Mouse (Mus musculus) kidney, embryonic 15.5 days (tissue): Measurements from ENCODE around the gene Galnt10. TPM values are rescaled to one million over a fixed set of nuclear protein-coding genes. Genes with fewer than 3 reads are reported as not detected.

Experiments used
- ATAC-seq: fragments of 200-750 bp; cut with Nextera tagmentation; replicated peaks from 2 replicates; pipeline ENCODE4 v1.8.0; 2017; ENCODE audit warnings: moderate TSS enrichment; ENCODE audit not compliant: low FRiP score
- H3K27ac ChIP-seq: fragments of 300-500 bp; sonication (generic); 2 replicates; pipeline ENCODE4 v1.5.1; 2015; ENCODE audit warnings: mild to moderate bottlenecking, inconsistent platforms
- H3K27me3 ChIP-seq: fragments of 300-500 bp; sonication (generic); 2 replicates; pipeline ENCODE4 v1.6.1; 2015; ENCODE audit warnings: inconsistent platforms
- H3K36me3 ChIP-seq: fragments of 300-500 bp; sonication (generic); 2 replicates; pipeline ENCODE4 v1.6.1; 2015; ENCODE audit warnings: inconsistent platforms
- H3K4me1 ChIP-seq: fragments of 300-500 bp; sonication (generic); 2 replicates; pipeline ENCODE4 v1.6.1; 2015; ENCODE audit warnings: inconsistent platforms
- H3K4me2 ChIP-seq: fragments of 300-500 bp; sonication (generic); 2 replicates; pipeline ENCODE4 v1.6.1; 2015; ENCODE audit warnings: moderate library complexity, mild to moderate bottlenecking, inconsistent platforms
- H3K4me3 ChIP-seq: fragments of 300-500 bp; sonication (generic); replicated peaks from 2 replicates; pipeline ENCODE4 v1.5.1; 2015; ENCODE audit warnings: mild to moderate bottlenecking, inconsistent platforms
- H3K9ac ChIP-seq: fragments of 300-500 bp; sonication (generic); 2 replicates; pipeline ENCODE4 v1.6.1; 2015; ENCODE audit warnings: mild to moderate bottlenecking, inconsistent platforms
- H3K9me3 ChIP-seq: fragments of 300-500 bp; sonication (generic); replicated peaks from 2 replicates; pipeline ENCODE4 v1.6.1; 2016; ENCODE audit warnings: inconsistent platforms
- WGBS: fragments of 180-500 bp; shearing (Covaris S2); methylation state at CpG from one replicate; pipeline ENCODE4 v1.1.7; 2015; ENCODE audit warnings: mixed read lengths; 5-methylcytosine and 5-hydroxymethylcytosine counted together
- polyA plus RNA-seq: library from polyadenylated mRNA; unstranded; fragments of >200 nt; fragmentation: Nextera tagmentation; extraction: Ambion mirVana; gene quantifications from 2 replicates; pipeline ENCODE4 v1.2.1, GENCODE M21; 2015

Galnt10 gene
- polyA plus RNA-seq, 1 experiment from 2014 or later = 23.6 TPM

DNA sequence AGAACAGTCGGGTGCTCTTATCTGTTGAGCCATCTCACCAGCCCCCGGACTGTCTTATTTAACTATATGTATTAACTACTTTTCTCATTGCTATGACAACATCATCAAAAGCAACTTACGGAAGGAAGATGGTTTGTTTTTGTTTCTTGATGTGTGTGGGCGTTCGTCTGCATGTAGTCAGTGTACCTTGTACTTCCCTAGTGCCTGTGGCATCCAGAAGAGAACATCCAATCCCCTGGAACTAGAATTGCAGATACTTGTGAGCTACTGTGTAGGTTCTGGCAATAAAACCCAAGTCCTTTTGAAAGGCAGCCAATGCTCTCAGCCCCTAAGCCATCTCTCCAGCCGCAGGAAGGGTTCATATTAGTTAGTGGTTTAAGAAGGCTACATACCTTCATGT is 72.8 kb downstream of the Galnt10 start:
- Histone ChIP-seq H3K27me3 (no peaks in the 10 kb centered on the region), H3K4me1 (0 out of 2 replicates have a peak, but pooled peaks cover 8% of the 10 kb centered on the region), H3K9me3 (no peaks in the 10 kb centered on the region), H3K4me3 (no peak overlapping the region), H3K27ac (no peak overlapping the region), H3K4me2 (no peak overlapping the region), H3K9ac (no peak overlapping the region), H3K36me3 (no peaks in the 10 kb centered on the region)
- no peak for ATAC-seq
- WGBS = 87% methylated on average over 6 of the region's 6 CpGs

DNA sequence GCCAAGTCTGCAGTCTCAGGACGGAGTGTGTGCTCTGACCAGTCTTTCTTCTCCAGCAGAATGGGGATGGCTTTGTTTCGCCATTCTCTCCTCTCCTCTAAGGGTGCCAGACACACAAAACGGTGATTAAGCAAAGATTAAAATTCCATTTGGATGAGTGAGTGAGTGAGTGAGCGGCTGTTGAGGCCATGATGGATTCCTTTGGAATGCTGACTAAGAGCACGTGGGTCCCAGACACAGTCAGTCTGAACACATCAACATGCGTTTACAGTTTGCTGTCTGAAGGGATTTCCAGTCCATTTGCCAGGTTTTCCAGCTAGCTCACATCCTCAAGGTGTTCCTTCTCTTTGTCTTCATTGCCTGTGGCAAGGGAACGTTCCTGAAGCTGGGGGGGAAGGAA is 74.4 kb downstream of the Galnt10 start:
- Histone ChIP-seq H3K27ac (no peak overlapping the region), H3K27me3 (no peaks in the 10 kb centered on the region)

DNA sequence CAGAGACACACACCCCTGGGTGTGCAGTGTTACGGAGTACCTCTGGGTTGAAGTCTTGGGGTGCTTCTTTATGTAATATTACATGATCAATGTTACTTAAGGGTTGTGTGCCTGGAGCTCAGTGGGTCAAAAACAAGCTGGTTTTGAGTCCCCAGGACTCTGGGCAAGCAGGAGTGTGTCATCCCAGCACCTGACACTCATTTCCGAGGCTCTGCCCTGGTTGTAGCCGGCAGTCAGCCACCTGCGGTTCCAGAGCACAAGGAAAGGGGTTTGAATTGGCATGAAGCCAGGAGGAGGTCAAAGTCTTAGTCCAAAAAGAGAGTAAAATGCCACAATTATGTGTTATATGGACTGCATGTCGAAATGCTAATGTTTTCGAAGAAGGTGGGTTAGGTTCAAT is 74.8 kb downstream of the Galnt10 start:
- ATAC-seq = no peak
- H3K4me1 ChIP-seq = 0 out of 2 replicates have a peak, but pooled peaks cover 8% of the 10 kb centered on the region
- H3K27me3 ChIP-seq = no peaks in the 10 kb centered on the region
- 0 out of 2 replicates have a peak, but pooled peaks cover 3% of the 10 kb centered on the region for H3K36me3 ChIP-seq
- WGBS = 56% methylated on average over 6 of the region's 6 CpGs
- H3K9me3 ChIP-seq = no peaks in the 10 kb centered on the region
- no peak overlapping the region for H3K9ac ChIP-seq
- H3K27ac ChIP-seq = no peak overlapping the region
- H3K4me3 ChIP-seq = no peak overlapping the region
- no peak overlapping the region for H3K4me2 ChIP-seq

More for the DNA sequence above, 74.4 kb downstream of the Galnt10 start:
- ATAC-seq = no peak
- 46% methylated on average over 7 of the region's 7 CpGs for WGBS
- 0 out of 2 replicates have a peak, but pooled peaks cover 8% of the 10 kb centered on the region for H3K4me1 ChIP-seq
- no peak overlapping the region for H3K4me2 ChIP-seq
- H3K36me3 ChIP-seq = 0 out of 2 replicates have a peak, but pooled peaks cover 3% of the 10 kb centered on the region
- H3K4me3 ChIP-seq = no peak overlapping the region
- H3K9ac ChIP-seq = no peak overlapping the region
- H3K9me3 ChIP-seq = no peaks in the 10 kb centered on the region

DNA sequence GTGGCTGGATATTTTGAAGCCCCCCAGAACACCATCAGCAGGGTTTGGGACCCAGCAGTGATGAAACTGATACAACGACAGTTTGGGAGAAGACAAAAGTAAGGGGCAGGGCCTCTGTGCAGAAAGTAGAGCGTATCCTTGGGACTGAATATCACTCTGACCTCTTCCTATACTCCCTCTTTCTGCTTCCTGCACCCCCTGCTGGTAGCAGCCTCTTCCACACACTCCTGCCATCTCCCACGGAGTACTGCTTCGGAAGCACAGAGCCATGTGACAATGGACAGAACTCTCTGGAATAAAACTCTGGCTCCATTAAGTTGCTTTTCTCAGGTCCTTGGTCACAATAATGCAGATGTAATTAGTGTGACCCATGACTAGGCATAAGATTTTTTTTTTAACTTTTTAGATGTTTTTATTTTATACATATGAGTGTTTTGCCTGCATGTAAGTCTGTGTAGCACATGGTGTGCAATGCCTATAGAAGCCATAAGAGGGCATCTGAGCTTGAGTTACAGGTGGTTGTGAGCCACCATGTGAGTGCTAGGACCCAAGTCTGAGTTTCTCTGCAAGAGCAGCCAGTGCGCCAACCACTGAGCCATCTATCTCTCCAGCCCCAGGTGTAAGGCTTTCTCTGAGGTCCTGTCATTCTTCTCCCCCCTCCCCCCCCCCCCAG is 79.7 kb downstream of the Galnt10 start:
- peaks cover 6% of the 10 kb centered on the region; the same call in 1 of the 2 replicates for H3K36me3 ChIP-seq
- ATAC-seq = 0 out of 2 replicates have a peak, but pooled peaks have one; percentile 47

DNA sequence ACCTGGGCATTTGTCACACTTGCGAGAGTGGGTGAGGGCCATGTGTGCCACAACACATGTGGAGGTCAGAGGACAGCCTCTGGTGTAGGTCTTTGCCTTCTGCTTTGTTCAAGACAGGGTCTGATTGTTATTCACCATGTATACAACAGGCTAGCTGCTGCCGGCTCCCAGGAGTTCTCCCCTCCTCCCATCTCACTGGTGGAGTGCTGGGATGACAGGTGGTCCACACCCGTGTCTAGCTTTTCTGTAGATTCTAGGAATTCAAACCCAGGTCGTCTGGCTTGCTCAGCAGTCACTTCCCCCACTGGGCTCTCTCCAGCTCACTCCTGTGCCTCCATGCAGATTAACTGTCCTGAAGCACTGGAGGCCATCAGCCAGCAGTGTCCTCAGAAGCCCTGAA is 80.7 kb downstream of the Galnt10 start:
- ATAC-seq = no peak
- H3K27me3 ChIP-seq = no peaks in the 10 kb centered on the region
- no peak overlapping the region for H3K4me2 ChIP-seq
- no peak overlapping the region for H3K4me3 ChIP-seq
- H3K36me3 ChIP-seq = peaks cover 6% of the 10 kb centered on the region; the same call in 1 of the 2 replicates
- H3K9ac ChIP-seq = no peak overlapping the region
- WGBS = 67% methylated on average over 4 of the region's 4 CpGs
- H3K27ac ChIP-seq = no peak overlapping the region
- no peaks in the 10 kb centered on the region for H3K9me3 ChIP-seq
- H3K4me1 ChIP-seq = peaks cover 16% of the 10 kb centered on the region

More for the DNA sequence above, 79.7 kb downstream of the Galnt10 start:
- no peaks in the 10 kb centered on the region for H3K9me3 ChIP-seq
- H3K27me3 ChIP-seq = no peaks in the 10 kb centered on the region
- no peak overlapping the region for H3K4me3 ChIP-seq
- no peak overlapping the region for H3K27ac ChIP-seq
- no peak overlapping the region for H3K4me2 ChIP-seq
- H3K9ac ChIP-seq = no peak overlapping the region
- H3K4me1 ChIP-seq = peaks cover 16% of the 10 kb centered on the region
- WGBS = 84% methylated on average over 5 of the region's 5 CpGs

DNA sequence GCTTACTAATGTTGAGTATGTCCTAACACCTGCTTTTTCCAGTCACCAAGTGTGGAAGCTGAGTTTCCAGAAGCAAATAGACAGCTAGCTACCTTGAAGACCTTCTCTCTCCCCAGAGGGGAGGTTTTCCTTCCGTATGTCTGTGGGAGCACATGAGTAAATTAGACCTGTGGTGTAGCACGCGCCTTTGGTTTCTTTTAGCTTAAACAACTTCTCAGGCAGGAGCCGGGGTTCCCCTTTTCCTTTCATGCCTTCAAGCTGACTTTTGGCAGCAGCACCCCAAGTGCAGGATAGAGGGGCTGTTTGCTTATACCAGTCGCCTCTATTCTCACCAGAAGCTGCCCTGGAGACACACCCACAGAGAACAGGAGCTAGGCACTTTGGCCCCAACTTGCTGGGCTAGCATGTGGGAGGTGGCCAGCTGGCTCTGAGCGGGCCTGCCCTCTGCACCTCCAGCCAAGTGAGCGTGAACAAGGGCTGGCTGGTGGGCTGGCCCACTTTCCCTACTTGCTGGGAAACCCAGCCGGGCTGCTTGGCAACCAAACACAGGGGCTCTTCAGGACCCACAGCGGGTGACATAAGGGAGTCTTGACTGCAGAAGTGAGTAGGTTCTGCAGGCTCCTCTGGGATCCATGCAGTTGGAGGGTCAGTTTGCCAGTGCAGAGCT is 82.2 kb downstream of the Galnt10 start:
- H3K4me3 ChIP-seq = no peak overlapping the region
- 40% methylated on average over 9 of the region's 9 CpGs for WGBS
- H3K4me1 ChIP-seq = peaks cover 14% of the 10 kb centered on the region
- no peaks in the 10 kb centered on the region for H3K27me3 ChIP-seq
- no peak overlapping the region for H3K27ac ChIP-seq
- ATAC-seq = peak; percentile 82
- H3K9ac ChIP-seq = no peak overlapping the region
- H3K9me3 ChIP-seq = no peaks in the 10 kb centered on the region
- H3K36me3 ChIP-seq = peaks cover 6% of the 10 kb centered on the region; the same call in 1 of the 2 replicates
- H3K4me2 ChIP-seq = no peak overlapping the region

DNA sequence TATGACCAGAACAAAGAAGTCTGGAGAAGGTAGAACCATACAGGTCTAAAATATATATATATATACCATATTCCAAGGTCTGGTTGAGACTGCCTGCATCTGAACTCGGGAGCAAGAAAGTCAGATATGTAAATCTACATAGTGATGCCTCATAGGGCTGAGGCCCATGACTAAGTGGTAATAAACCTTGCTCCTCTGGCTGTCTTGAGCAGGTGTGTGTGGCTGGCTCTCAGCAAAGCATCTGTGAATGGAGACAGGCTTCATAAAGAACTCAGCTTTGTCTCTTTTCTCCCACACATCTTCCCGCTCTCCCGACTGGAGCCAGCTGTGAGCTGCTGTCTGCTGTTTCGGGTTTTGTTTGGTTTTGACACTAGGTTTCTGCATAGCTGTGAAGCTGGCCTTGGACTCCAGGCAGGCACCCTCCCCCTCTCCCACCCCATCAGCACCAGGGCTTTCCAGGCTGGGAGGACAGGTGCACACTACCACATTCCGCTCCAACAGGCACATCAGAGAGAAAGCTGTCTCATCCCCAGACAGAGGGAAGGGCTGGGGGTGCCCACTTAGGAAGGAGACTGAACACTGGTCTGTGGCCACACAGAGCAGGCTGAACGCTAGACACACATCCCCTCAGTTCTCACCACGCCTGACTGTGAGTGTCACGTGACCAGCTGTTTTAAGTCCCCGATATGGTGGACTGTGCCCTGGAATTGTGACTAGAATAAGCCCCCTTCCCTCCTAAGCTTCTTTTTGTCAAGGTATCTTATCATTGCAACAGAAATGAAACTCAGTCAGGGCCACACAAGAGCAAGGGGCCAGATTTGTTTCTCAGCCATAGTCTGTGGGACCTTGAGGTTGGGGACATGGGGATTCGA is 87.4 kb downstream of the Galnt10 start:
- ATAC-seq = peak; percentile 73
- no peaks in the 10 kb centered on the region for H3K36me3 ChIP-seq
- H3K4me2 ChIP-seq = no peak overlapping the region

DNA sequence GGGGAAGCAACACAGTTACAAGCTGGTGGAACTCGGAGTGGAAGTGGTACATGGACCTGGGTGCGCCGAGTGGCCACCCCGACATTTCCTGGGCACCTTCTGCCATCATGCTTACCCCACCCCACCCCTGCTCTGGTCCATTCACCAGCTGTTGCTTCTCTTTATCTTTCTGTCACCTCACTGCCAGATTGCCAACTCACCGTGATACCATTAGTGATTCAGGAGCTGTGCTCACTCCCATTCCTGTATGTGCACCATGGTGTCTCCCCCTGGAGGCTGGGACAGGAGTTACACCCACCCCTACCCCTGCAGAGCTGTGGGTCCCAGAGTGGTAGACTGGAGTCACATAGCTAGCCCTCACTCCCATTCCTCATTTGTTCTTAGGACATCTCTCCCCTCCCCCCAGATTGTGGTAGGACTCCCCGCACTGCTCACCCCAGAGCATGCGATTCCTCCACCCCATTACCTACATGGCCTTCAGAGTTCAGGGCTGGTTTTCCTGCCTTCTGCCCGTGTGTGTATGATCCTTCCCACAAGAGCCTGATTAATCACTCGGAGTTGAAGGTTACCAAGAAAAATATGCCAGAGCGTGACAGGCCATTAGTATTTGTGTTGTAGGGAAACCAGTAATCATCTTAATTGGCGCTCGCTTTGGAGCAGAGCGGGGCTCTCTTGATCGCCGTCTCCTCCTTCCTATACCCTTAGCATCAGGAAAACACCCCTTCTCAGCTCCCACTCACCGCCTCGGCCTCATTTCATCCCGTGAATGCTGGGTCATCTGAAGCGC is 102.2 kb downstream of the Galnt10 start:
- no peak overlapping the region for H3K4me3 ChIP-seq
- H3K27me3 ChIP-seq = no peaks in the 10 kb centered on the region
- no peaks in the 10 kb centered on the region for H3K36me3 ChIP-seq
- no peak overlapping the region for H3K9ac ChIP-seq
- H3K27ac ChIP-seq = no peak overlapping the region
- ATAC-seq = no peak
- WGBS = 63% methylated on average over 19 of the region's 19 CpGs
- H3K4me2 ChIP-seq = no peak overlapping the region
- H3K4me1 ChIP-seq = 0 out of 2 replicates have a peak, but pooled peaks cover 2% of the 10 kb centered on the region
- no peaks in the 10 kb centered on the region for H3K9me3 ChIP-seq

More for the DNA sequence above, 87.4 kb downstream of the Galnt10 start:
- Histone ChIP-seq H3K27me3 (no peaks in the 10 kb centered on the region), H3K9me3 (no peaks in the 10 kb centered on the region), H3K9ac (no peak overlapping the region), H3K27ac (no peak overlapping the region), H3K4me1 (peaks cover 6% of the 10 kb centered on the region), H3K4me3 (no peak overlapping the region)
- WGBS = 51% methylated on average over 10 of the region's 10 CpGs

DNA sequence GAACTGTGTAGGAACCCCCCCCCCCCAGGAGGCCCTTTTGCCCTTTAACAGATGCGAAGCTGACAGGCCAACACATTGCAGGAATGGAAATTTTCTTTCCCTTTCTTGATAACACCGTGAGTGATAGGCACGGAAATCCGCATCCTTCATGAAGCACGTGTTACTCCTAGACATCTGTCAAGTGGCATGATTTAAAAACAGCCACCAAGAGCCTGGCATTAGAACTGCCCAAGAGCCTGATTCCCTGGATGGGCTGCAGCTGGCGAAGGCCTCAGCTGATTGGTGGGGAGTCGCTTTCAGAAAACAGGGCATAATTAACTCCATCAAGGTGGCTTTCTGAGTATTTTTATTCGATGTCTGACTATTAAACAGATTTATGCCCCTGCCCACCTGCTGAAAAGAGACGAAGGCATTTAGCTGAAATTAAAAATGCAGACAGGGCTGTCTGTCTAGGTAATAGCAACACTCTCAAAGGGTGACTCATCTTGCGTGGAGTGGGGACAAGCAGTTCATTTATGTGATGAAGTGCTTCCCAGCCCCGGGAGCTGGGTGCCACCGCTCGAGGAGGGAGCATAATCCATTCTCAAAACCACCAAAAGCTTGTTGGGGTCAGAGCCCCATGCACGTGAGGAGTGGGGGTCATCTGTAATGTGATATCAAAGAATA is 108.4 kb downstream of the Galnt10 start:
- WGBS = 38% methylated on average over 14 of the region's 14 CpGs
- no peaks in the 10 kb centered on the region for H3K27me3 ChIP-seq
- 0 out of 2 replicates have a peak, but pooled peaks cover 2% of the 10 kb centered on the region for H3K4me1 ChIP-seq
- H3K4me3 ChIP-seq = no peak overlapping the region
- H3K9ac ChIP-seq = no peak overlapping the region
- no peak overlapping the region for H3K27ac ChIP-seq
- H3K36me3 ChIP-seq = no peaks in the 10 kb centered on the region
- H3K9me3 ChIP-seq = no peaks in the 10 kb centered on the region
- H3K4me2 ChIP-seq = no peak overlapping the region
- ATAC-seq = no peak

DNA sequence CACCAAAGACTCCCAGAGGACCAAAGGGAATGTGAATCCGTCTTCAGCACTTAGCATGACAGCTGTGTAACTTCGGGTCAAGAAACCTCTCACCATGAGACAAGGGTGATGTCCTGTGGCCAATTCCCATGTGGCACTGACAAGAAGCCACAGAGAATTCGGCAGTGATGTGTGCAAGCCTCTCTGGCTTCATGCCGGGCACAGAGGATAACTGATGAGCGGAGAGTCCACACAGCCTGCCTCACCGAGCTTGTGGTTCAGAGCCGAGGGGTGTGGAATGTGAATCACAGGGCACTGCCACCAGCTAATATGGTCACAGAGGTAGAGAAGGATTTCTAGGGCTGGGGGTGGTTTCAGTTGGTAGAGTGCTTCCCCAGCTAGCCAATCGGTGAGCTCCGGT is 113.4 kb downstream of the Galnt10 start:
- no peaks in the 10 kb centered on the region for H3K27me3 ChIP-seq
- H3K4me3 ChIP-seq = no peak overlapping the region
- 70% methylated on average over 9 of the region's 9 CpGs for WGBS
- H3K36me3 ChIP-seq = peaks cover 8% of the 10 kb centered on the region
- H3K9ac ChIP-seq = no peak overlapping the region
- H3K9me3 ChIP-seq = no peaks in the 10 kb centered on the region
- peaks cover 7% of the 10 kb centered on the region for H3K4me1 ChIP-seq
- no peak overlapping the region for H3K27ac ChIP-seq
- no peak for ATAC-seq
- no peak overlapping the region for H3K4me2 ChIP-seq
